Mouse (Mus musculus): ENCODE results near the gene Spaca4.

GRCm38 (mm10) chr7:45730727-45731431 is 5.3 kb upstream of the Spaca4 start:
- no peak for TF ChIP-seq CTCF (IDR thresholded peaks at IDR 0.05; ENCODE audit: extremely low read depth, insufficient read depth, low read length)
- TF ChIP-seq POLR2A (IDR thresholded peaks at IDR 0.05; ENCODE audit: extremely low read depth, insufficient read depth, low read length) = no peak

Measured in cortical plate, adult 2 months (tissue).